Mouse (Mus musculus): ENCODE data around the gene Mllt10.

The Mllt10 gene

GRCm38 (mm10) chr2:18051831-18052170, 3.2 kb upstream of the Mllt10 start:
- DNase-seq (ENCODE audit: low spot score) = no peak

GRCm38 (mm10) chr2:18052581-18052980, 2.5 kb upstream of the Mllt10 start:
- DNase-seq (ENCODE audit: low spot score) = no peak

GRCm38 (mm10) chr2:18053243-18053950, 1.6 kb upstream of the Mllt10 start:
- no peak for DNase-seq (ENCODE audit: low spot score)

GRCm38 (mm10) chr2:18053951-18054530, 996 bp upstream of the Mllt10 start:
- DNase-seq (ENCODE audit: low spot score) = no peak

GRCm38 (mm10) chr2:18055929-18056785, 1.1 kb downstream of the Mllt10 start:
- DNase-seq (ENCODE audit: low spot score) = peak; percentile 90

GRCm38 (mm10) chr2:18056786-18057255, 1.8 kb downstream of the Mllt10 start:
- DNase-seq (ENCODE audit: low spot score) = peak; percentile 81

GRCm38 (mm10) chr2:18057336-18058145, 2.5 kb downstream of the Mllt10 start:
- DNase-seq (ENCODE audit: low spot score) = peak; percentile 57

- DNase-seq (ENCODE audit: low spot score) = no peak
Measured at GRCm38 (mm10) chr2:18058146-18058708, 3.2 kb downstream of the Mllt10 start.

- no peak for DNase-seq (ENCODE audit: low spot score)
Measured at GRCm38 (mm10) chr2:18059063-18059462, 4.0 kb downstream of the Mllt10 start.

- no peak for DNase-seq (ENCODE audit: low spot score)
Measured at GRCm38 (mm10) chr2:18059891-18060290, 4.9 kb downstream of the Mllt10 start.

GRCm38 (mm10) chr2:18060396-18060795, 5.4 kb downstream of the Mllt10 start:
- DNase-seq (ENCODE audit: low spot score) = no peak

- DNase-seq (ENCODE audit: low spot score) = peak; percentile 39
Measured at GRCm38 (mm10) chr2:18063763-18064251, 8.8 kb downstream of the Mllt10 start.

GRCm38 (mm10) chr2:18064356-18064858, 9.4 kb downstream of the Mllt10 start:
- DNase-seq (ENCODE audit: low spot score) = peak; percentile 87

GRCm38 (mm10) chr2:18064941-18065707, 10.1 kb downstream of the Mllt10 start:
- DNase-seq (ENCODE audit: low spot score) = peak; percentile 53

GRCm38 (mm10) chr2:18065708-18066030, 10.6 kb downstream of the Mllt10 start:
- no peak for DNase-seq (ENCODE audit: low spot score)

GRCm38 (mm10) chr2:18066436-18066835, 11.4 kb downstream of the Mllt10 start:
- no peak for DNase-seq (ENCODE audit: low spot score)

GRCm38 (mm10) chr2:18068071-18068796, 13.2 kb downstream of the Mllt10 start:
- no peak for DNase-seq (ENCODE audit: low spot score)

GRCm38 (mm10) chr2:18071947-18072346, 16.9 kb downstream of the Mllt10 start:
- DNase-seq (ENCODE audit: low spot score) = no peak

- no peak for DNase-seq (ENCODE audit: low spot score)
Measured at GRCm38 (mm10) chr2:18080182-18080860, 25.3 kb downstream of the Mllt10 start.

Data from ovary, postnatal 10 days (tissue).